Mouse (Mus musculus): ENCODE measurements around the gene Cysrt1.
A peak's percentile ranks its signal among the peaks of the same experiment; 100 is the strongest.
"Not testable (repeated sequence)": the region's sequence is repeated elsewhere in the genome, so short reads cannot be mapped to it uniquely, and the experiment has no call there.

Cysrt1 gene

DNA sequence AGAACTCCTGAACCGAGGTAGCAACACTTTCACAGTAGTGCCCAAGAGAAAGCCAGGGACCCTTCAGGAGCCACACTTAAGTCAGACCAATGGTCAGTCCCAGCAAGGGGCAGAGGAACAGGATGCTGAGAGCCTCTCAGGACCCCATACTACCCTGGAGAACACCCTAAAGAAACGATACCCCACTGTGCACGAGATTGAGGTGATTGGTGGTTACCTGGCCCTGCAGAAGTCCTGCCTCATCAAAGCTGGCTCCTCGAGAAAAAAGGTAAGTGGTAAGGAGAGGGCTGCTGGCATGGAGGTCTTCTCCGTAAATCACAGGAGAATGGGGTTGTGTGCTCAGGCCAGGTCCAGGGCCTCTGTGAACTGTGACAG lies 22.0 kb upstream of the Cysrt1 start:
- peak; percentile 66 for DNase-seq

DNA sequence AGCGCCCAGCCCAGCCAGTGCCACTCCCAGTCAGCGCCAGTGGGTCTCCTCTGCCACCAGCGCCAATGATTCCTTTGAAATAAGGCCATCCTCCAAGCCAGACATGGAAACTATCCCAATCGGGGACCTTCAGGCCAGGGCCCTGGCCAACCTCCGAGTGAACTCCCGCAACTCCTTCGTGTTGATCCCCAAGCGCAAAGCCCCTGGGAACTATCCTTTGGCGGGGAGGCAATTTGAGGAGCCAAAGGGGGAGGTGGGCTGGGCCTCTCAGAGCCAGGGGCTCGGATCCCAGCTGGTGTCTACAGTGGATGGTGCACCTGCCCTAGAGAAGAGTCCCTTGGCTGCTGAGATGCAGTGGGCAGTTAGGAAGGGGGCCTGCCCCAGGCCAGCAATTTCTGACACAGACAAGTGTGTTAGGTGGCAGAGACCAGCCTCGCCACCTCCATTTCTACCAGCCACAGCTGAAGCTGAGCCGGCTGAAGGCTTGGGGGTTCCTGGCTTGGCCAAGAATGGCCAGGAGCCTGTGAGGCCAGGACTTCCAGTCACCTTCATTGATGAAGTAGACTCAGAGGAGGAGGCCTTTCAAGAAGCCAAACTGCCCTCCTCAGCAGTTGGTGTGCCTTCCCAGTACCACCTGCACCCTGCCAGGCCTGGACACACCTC lies 21.5 kb upstream of the Cysrt1 start:
- peak; percentile 73 for DNase-seq

DNA sequence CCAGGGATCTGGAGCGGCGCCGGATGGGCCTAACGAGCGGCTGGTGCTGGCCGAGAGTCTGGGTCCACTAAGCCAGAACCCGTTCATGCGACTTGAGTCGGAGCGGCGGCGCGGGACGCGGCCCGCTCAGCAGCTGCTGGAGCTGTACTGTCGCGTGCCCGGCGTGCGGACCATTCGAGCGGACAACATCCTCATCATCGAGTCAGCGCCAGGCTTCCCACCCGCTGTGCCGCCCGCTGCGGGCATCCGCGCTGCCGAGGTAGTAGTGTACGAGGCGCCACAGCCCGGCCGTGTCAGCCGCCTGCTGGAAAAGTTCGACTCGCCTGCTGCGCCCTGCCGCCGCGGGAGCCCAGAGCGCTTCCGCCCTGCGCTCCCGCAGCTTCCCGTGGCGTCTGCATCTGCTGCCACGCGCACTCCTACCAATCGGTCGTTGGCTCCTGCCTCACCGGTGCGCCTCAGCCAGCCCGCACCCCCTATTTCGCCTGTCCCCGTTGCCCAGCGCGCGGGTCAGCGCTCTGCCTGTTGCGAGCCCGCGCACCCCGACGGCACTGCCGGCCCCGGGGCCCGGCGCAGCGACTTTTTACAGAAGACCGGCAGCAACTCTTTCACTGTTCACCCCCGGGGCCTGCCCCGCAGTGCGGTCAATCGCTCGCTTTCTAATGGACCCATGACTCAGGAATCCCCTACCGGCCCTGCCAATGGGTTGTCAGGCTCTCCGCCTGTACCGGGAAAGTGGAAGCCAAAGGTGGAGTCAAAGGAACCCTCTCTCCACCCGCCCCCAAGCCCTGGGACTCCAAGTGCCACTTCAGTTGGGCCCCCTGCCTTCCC lies 20.8 kb upstream of the Cysrt1 start:
- peak; percentile 84 for DNase-seq

DNA sequence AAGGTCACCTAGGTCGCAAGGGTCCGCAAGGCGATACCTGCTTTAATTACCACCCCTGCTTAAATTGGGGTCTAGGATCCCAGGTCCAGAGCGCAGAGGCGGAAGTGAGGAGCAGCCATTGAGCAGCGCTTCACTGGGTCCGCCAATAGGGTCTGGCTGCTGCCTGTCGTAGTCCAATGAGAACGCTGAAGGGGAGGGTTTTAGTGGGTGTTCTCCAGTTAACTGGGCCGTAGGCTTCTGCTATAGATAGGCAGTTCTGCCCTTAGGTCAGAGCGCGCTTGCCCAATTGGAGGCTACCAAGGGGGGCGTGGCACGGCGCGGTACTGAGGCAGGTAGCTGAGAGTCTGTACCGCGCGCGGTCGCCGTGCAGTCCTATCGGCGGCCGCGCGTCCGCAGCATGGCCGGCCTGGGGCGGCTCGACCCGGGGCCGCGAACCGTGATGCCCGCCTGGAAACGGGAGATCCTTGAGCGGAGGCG lies 20.1 kb upstream of the Cysrt1 start, which contains the start of gene Tprn:
Gene Tprn (plus strand): TSS at position 328 of the 477 bp plus-strand sequence.
- DNase-seq: peak; percentile 99

DNA sequence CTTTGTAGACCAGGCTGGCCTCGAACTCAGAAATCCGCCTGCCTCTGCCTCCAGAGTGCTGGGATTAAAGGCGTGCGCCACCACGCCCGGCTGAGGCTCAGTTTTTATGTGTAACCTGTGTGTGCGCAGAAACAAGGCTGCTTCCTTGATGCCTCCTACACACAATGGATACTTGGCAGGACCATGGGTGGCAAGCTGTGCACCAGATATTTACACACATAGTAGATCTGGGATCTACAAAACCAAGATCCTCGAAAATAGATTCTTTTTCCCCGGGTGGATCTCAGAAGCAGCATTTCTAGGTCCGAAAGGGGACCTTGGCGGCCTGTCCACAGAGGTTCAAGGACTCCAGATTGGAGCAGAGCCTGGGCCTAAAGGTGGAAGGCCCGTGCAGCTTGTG lies 19.6 kb upstream of the Cysrt1 start:
- no peak for DNase-seq

DNA sequence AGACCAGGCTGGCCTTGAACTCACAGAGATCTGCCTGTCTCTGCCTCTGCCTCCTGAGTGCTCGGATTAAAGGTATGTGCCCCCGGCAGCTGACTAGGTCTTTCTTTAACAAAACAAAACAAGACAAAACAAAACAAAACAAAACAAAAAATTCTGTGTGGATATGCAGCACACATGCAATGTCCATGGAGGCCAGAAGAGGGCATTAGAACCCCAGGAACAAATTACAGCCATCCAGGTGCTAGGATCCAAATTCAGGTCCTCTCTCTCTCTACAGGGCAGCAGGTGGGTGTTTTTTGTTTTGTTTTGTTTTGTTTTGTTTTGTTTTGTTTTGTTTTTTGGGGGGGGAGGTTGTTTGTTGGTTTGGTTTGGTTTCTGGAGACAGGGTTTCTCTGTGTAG lies 16.6 kb upstream of the Cysrt1 start:
- DNase-seq: no peak

DNA sequence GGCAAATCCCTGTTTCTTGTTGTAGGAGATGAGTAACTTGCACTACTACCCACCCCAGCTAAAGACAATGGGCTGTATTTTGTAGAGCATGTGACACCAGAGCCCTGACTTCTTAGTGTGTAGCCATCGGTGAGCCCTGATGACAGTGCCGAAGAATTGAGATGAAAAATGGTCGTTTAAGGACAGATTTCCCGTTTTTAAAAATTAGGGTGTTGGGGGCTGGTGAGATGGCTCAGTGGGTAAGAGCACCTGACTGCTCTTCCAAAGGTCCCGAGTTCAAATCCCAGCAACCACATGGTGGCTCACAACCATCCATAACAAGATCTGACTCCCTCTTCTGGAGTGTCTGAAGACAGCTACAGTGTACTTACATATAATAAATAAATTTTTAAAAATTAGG lies 15.0 kb upstream of the Cysrt1 start:
- not testable (repeated sequence) for DNase-seq

DNA sequence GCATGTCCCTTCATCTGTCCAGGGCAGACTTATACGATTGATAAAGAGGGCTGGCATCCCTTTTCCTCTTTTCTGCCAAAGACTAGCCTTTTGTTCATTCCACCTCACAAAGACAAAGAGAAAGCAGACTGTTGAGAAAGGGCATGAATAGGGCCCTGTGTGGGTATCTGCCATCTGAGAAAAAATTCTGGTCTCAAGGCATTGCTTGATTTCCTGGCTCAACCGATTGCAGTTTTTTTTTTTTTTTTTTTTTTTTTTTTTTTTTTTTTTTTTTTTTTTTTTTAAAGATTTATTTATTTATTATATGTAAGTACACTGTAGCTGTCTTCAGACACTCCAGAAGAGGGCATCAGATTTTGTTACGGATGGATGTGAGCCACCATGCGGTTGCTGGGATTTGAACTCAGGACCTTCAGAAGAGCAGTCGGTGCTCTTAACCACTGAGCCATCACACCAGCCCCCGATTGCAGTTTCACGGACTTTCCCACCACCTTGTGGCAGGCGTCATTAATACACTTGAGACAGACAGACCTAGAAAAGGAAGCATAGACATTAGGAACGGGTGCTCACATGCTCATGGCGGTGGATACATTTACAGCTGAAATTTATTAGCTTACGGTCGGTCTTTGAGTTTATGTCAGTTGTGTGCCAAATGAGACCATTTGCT lies 14.3 kb upstream of the Cysrt1 start:
- not testable (repeated sequence) for DNase-seq

DNA sequence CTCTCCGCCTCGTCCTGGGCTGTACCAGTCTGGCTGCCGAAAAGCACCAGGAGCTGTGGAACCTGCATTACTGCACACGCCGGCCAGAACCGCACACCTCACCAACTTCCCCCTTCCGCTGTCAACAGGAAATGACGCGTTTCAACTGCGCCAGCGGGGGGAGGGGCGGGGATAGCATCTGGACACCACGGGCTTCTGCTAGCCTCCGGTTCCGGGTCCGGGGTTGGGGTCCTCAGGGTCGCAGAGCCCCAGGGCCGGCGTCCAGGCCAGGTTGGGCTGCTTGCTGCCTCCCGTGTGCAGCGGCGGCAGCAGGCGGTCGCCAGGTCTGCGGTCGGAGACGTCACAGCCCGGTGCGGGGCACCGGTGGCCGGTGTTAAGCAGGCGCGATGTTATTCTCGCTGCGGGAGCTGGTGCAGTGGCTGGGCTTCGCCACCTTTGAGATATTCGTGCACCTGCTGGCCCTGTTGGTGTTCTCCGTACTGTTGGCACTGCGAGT lies 13.1 kb upstream of the Cysrt1 start, which contains the start of gene Tmem203:
Gene Tmem203 (plus strand): TSS at position 156 of the 496 bp plus-strand sequence.
- peak; percentile 81 for DNase-seq

DNA sequence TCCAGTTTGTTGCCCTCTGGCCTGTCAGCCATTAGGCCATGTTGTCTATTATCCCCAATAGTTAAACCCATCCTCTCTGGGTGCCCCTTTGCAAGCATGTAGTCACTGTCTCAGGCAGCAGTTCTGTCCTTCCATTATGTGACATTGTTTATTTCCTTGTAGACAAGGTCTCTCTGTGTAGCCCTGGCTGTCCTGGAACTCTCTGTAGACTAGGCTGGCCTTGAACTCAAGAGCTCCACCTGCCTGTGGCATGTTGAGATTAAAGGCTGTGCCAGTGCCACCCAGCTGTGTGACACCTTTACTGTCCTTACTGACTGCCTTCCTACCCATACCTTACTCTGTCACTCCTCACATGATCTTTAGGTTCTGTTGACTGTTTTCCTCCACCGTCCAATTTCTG lies 10.1 kb upstream of the Cysrt1 start:
- no peak for DNase-seq

DNA sequence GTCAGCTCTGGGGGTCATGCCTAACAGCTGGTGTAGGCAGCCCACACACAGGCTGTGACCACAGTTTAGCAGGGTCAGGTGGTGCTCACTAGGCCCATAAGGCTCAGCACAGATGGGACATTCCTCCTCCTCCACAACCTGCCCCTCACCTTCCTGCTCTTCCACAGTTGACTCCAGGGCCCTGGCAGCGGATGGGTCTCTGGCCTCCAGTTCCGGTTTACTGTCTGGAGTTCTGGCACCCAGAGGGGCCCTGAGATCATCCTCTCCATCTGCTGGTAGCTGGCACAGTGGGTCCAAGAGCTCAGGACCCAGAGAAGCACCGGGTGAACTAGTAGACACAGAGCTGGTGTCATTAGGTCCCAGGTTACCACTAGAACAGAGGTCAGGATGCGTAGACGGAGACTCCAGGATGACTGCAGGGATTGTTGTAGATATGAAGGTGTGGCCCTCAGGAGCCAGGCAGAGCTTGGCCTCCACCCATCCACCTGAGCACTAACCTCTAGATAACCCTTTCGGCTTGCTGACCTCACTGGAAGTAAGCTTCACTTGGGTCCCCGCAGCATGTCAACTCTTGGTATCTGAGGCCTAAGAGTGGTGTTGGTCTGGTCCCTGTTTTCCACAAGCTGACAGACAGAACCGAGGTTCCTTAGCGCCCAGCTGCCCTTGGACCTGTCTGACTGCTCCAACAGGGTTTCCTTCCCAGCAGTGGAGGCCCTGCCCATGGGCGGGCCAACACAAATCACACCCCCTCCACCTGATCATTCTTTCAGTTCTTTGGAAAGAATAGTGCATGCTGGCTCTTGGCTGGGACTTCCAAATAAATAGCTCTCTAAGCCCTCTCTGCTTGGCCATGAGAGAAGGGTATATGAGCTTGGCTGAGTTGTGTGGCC lies 4.2 kb upstream of the Cysrt1 start, which contains the start of gene AL732309.1:
Gene AL732309.1 (minus strand): TSS at position 681 of the 890 bp plus-strand sequence.
- peak; percentile 69 for DNase-seq

DNA sequence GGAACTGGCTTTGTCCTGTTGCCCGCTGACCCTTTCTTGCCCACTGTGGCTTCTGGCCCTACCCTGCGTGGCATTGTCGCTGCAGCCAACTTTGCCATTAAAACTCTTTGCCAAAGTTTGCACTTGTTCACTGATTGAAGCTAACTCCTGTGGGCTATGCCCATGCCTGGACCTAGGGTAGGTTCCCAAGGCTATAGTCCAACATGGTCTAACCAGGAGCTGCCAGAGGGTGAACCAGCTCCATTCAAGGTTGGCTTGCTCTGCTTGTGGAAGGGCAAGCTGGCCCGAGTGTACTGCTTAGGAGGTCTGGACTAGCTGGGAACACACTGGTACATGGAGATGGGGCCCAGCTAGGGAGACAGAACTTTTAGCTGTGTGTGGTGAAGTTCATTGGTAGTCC lies 1.9 kb upstream of the Cysrt1 start:
- no peak for DNase-seq

DNA sequence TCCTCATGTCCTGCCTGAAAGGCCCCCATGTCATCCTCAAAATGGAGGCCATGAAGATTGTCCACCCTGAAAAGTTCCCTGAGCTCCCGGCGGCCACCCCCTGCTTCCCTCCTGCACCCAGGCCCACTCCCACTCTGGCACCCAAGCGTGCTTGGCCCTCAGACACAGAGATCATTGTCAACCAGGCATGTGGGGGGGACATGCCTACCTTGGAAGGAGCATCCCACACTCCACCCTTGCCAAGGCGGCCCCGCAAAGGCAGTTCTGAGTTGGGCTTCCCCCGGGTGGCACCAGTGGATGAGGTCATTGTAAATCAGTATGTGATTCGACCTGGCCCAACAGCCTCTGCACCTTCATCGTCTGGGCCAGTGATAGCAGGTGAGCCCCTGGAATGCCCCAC lies 1.1 kb upstream of the Cysrt1 start:
- DNase-seq: no peak

DNA sequence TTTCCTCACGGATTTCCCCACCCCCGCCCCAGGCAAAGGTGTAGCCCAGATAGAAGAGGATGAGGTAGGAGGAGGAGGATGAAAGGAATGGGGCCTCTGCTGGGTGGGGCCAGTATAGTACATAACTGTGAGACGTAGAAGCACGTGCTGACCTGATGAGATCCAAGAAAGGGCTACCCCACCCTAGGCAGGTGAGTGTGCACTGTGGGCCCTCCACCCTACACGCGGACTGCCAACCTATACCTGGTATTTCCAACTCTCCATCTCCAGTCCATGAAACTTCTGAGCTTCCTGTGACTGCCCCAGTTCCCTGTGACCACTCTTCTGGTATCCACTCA lies 845 bp downstream of the Cysrt1 start:
- DNase-seq: no peak

DNA sequence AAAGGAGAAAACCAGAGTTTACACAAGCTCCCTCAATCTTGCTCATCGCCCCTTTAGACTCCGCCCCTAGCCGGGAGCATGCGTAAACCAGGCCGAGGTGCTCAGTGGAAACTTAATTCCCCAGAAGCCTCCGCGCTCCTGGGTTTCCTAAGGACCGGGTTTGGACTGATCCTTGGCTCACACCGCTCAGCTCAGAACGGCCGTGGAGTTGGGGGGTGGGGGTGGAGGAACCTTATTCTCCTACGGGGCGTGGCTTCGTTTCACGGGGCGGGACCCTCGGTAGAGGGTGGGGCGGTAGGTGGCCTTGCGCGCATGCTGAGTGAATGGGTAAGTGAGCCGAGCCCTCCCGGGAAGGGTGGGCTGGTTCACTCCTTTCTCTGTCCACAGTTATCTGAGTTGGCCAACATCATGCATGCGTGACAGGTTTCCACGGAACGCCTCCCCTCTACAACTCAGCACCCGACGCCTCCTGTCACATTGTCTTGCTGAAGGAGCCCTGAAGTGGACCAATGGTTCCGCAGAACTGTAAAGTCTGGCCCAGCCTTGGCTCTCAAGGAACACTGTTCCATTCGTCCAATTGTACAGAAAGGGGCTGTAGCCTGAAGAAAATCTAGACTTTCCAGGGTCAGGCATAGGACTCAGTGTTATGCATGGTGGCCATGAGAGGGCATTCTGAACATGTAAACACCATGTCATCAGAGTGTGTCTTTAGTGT lies 1.4 kb downstream of the Cysrt1 start:
- DNase-seq: peak; percentile 79

DNA sequence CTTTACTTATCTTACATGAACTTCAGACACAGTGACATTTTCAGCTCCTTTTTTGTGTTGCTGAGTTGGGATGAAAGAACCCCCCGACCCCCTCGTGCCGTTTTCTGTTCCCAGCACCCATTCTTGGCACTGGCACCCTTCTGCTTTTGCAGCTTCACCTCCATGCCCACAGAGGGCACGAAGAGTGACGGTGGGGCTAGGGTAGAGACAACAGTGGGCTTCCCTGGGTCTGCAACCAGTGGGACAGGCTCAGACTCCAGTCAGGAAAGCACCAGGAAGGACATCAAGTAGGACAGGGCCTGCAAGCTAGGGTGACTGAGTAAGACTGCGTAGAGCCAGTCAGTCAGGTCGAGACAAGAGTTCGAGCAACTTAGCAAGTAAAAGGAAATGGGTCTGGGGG lies 1.9 kb downstream of the Cysrt1 start:
- no peak for DNase-seq

DNA sequence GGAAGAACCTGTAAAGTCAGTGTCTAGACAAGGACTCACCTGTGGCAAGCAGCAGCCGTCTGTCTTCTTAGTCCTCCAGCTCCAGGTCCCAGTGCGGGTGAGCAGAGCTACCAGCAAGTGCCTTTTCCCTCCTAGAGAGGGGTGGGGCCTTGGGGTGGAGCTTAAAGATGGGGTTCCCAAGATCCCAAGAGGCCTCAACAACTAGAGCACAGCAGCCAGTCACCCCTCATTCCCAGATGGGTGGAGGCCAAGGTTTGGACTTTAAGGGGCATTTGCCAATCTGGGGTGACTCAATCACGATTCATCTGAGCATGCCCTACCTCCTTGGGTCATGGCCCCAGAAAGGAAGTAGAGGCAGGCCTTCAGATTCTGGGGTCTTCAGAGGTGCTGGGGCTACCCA lies 2.5 kb downstream of the Cysrt1 start:
- no peak for DNase-seq

DNA sequence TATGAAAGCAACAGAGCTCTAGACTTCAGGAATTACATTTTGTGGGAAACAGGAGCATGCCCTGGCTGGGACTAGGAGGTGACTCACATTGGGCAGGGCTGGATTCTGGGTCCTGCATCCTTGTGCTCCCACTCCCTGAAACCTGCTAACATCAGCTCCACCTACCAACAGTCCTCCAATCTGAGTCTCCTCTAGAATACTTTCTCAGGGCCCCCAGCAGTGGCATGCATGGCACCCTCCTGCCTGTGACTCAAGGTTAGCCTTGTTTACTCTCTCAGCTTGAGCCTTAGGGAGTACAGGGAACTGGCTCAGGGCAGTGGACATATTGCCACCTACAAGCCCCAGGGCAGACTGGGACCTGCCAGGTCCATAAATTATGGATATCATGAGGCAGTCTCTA lies 4.1 kb downstream of the Cysrt1 start:
- no peak for DNase-seq

DNA sequence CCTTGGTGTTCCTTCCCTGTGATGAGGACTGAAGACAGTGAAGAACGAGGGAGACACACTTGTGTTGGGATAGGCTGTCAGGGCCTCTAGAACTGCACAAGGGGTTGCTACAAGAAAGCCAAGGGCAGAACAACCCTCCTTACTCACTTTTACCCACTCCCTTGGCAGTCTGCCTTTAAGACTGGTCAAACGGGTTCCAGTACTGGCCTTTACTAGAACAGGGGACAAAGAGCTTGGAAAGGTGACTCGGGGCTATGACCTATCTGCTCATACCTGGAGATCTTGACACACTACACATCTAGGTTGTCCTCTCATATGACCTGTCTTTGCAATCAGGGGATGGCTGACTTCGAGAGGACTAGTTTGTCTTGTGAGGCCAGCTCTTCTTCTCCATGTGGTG lies 4.7 kb downstream of the Cysrt1 start:
- DNase-seq: no peak

DNA sequence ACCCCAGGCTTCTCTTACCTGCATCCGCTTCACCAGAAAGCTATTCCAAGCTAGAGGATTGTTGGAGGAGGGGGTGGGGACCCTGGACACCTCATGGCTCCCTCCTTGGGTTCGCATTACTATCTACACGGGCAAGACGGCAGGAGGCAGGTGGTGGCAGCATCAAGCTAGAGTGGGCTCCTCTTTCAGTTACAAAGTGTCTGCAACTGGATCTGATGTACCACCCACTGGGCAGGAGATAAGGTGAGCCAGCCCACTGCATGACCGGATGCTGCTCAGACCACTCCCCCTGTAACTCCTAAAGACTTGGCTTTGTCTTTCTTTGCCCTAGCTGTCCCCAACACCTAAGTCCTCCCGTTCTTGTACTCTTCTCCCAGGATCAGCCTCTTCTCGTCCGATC lies 5.6 kb downstream of the Cysrt1 start, which contains the start of gene Rnf224:
Gene Rnf224 (minus strand): TSS at position 174 of the 400 bp plus-strand sequence.
- DNase-seq: no peak

DNA sequence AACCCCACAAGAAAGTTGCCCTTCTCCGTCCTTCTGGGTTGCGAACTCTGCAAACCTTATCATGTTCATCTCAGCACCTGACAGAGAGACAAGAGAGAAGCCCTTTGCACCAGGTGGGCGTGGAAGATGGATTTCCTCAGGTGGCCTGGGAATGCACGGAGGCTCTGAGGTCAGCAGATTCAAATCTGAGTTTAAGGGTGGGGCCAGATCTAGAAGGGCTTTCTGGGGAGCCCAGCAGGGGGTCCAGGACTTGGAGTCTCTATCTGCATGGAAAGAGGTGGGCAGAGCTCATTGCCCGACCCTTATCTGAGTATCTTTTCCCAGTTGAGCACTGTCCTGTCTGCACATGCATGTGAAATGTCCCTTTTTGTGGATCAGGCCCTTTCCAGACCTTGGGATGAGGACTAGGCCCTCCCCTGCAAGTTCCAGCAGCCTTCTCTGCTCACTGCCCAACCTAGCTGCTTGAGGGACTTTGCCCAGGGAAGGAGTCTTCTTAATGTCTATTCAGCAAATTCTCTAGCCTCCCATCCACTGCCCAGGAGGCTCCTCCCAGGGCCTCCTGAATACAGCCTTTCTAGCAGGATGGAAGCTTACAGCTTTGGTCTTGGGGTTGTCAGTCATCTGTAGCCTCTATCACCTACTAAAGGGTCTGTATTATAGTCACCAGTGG lies 7.6 kb downstream of the Cysrt1 start:
- DNase-seq: no peak

Data from cerebellum, adult 9-10 months (tissue).